Mouse (Mus musculus): ENCODE measurements around the gene Kcnab1.
A peak's percentile ranks its signal among the peaks of the same experiment; 100 is the strongest.

Kcnab1 gene

GRCm38 (mm10) chr3:65316738-65317137 lies 207.6 kb downstream of the Kcnab1 start:
- DNase-seq (ENCODE audit: low spot score in 2 of 2): no peak

GRCm38 (mm10) chr3:65317876-65318537 lies 208.8 kb downstream of the Kcnab1 start:
- DNase-seq (ENCODE audit: low spot score in 2 of 2): peak in 1 of 2 experiments; percentile 26

GRCm38 (mm10) chr3:65319248-65320008 lies 210.2 kb downstream of the Kcnab1 start:
- peak in 1 of 2 experiments; percentile 46 for DNase-seq (ENCODE audit: low spot score in 2 of 2)

GRCm38 (mm10) chr3:65320990-65321389 lies 211.8 kb downstream of the Kcnab1 start:
- no peak for DNase-seq (ENCODE audit: low spot score in 2 of 2)

GRCm38 (mm10) chr3:65321981-65322779 lies 213.0 kb downstream of the Kcnab1 start:
- DNase-seq (ENCODE audit: low spot score in 2 of 2): peak; percentile 17 to 62

- no peak for DNase-seq (ENCODE audit: low spot score in 2 of 2)
These were observed 216.1 kb downstream of the Kcnab1 start for GRCm38 (mm10) chr3:65325254-65325653.

- no peak for DNase-seq (ENCODE audit: low spot score in 2 of 2)
These were observed 219.6 kb downstream of the Kcnab1 start for GRCm38 (mm10) chr3:65328814-65329213.

GRCm38 (mm10) chr3:65337835-65338464 lies 228.8 kb downstream of the Kcnab1 start:
- DNase-seq (ENCODE audit: low spot score in 2 of 2): no peak

- DNase-seq (ENCODE audit: low spot score in 2 of 2): no peak
These were observed 231.2 kb downstream of the Kcnab1 start for GRCm38 (mm10) chr3:65340173-65340951.

- DNase-seq (ENCODE audit: low spot score in 2 of 2): no peak
These were observed 237.0 kb downstream of the Kcnab1 start for GRCm38 (mm10) chr3:65346176-65346575.

GRCm38 (mm10) chr3:65352278-65353127 lies 243.3 kb downstream of the Kcnab1 start:
- DNase-seq (ENCODE audit: low spot score in 2 of 2): peak in 1 of 2 experiments; percentile 27

GRCm38 (mm10) chr3:65353263-65354037 lies 244.3 kb downstream of the Kcnab1 start:
- DNase-seq (ENCODE audit: low spot score in 2 of 2): no peak

GRCm38 (mm10) chr3:65355479-65355878 lies 246.3 kb downstream of the Kcnab1 start:
- no peak for DNase-seq (ENCODE audit: low spot score in 2 of 2)

GRCm38 (mm10) chr3:65358275-65358674 lies 249.1 kb downstream of the Kcnab1 start:
- no peak for DNase-seq (ENCODE audit: low spot score in 2 of 2)

GRCm38 (mm10) chr3:65358841-65359240 lies 249.7 kb downstream of the Kcnab1 start:
- DNase-seq (ENCODE audit: low spot score in 2 of 2): no peak

GRCm38 (mm10) chr3:65360163-65360969 lies 251.2 kb downstream of the Kcnab1 start:
- DNase-seq (ENCODE audit: low spot score in 2 of 2): no peak

GRCm38 (mm10) chr3:65363438-65363837 lies 254.3 kb downstream of the Kcnab1 start:
- DNase-seq (ENCODE audit: low spot score in 2 of 2): no peak

GRCm38 (mm10) chr3:65365184-65365583 lies 256.0 kb downstream of the Kcnab1 start:
- DNase-seq (ENCODE audit: low spot score in 2 of 2): no peak
